Mouse (Mus musculus): ENCODE measurements around the gene Cryzl2. TPM values are rescaled to one million over a fixed set of nuclear protein-coding genes. Genes with fewer than 3 reads are reported as not detected.

Cryzl2 gene
- 9.1 and 10.4 TPM in 2 replicates for polyA plus RNA-seq (2012; rRNA removed)

GRCm38 (mm10) chr1:157458421-157459208 is at the start of gene Cryzl2:
Cryzl2 (plus strand) TSS chr1:157458577.
- TF ChIP-seq POLR2A (IDR thresholded peaks at IDR 0.05; ENCODE audit: borderline replicate concordance, extremely low read depth, insufficient read depth, insufficient read length, poor library complexity, severe bottlenecking) (no peak), CTCF (IDR thresholded peaks at IDR 0.05; ENCODE audit: borderline replicate concordance, extremely low read depth, insufficient read depth, insufficient read length) (peak; percentile 68)
- DNase-seq (ENCODE audit: low read depth) = peak; percentile 86

DNA sequence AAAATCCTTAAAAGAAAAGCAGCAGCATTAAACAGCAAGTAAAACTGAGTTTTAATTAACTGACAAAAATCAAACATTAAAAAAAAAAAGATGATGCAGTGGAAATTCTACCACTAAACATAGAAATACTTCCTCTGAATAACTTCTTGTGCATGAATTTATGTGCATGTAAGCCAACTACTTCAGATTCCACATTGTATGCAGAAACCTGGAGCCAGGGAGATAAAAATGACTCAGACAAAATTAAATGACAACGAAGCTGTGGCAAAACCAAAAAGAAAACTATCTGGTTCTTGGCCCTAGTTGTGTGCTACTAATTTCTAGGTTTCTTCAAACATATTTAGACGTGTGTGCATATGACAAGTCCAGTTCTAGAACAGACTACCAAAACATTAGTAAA is 48.7 kb upstream of the Cryzl2 start:
- DNase-seq (ENCODE audit: low read depth) = no peak
- TF ChIP-seq CTCF (IDR thresholded peaks at IDR 0.05; ENCODE audit: borderline replicate concordance, extremely low read depth, insufficient read depth, insufficient read length) (no peak), POLR2A (IDR thresholded peaks at IDR 0.05; ENCODE audit: borderline replicate concordance, extremely low read depth, insufficient read depth, insufficient read length, poor library complexity, severe bottlenecking) (no peak)

GRCm38 (mm10) chr1:157410937-157411336 is 47.4 kb upstream of the Cryzl2 start:
- DNase-seq (ENCODE audit: low read depth) = peak; percentile 28
- TF ChIP-seq POLR2A (IDR thresholded peaks at IDR 0.05; ENCODE audit: borderline replicate concordance, extremely low read depth, insufficient read depth, insufficient read length, poor library complexity, severe bottlenecking) (no peak), CTCF (IDR thresholded peaks at IDR 0.05; ENCODE audit: borderline replicate concordance, extremely low read depth, insufficient read depth, insufficient read length) (no peak)

DNA sequence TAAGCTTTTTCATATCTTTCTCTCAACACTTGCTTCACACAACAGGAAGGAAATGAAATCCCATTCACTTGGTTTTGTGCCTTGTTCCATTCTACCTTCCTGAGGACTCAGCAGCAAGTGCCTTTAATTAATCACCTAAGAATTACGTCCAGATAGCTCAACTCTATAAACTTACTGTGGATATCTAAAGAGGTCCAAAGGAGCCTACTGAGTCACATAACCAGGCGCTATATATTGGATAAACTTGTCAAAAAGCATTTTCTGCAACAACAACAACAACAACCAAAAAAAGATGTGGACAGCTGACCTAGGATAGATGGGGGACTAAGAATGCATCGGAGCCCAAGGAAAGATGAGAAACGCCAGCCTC is 47.1 kb upstream of the Cryzl2 start:
- TF ChIP-seq CTCF (IDR thresholded peaks at IDR 0.05; ENCODE audit: borderline replicate concordance, extremely low read depth, insufficient read depth, insufficient read length) (no peak), POLR2A (IDR thresholded peaks at IDR 0.05; ENCODE audit: borderline replicate concordance, extremely low read depth, insufficient read depth, insufficient read length, poor library complexity, severe bottlenecking) (no peak)
- DNase-seq (ENCODE audit: low read depth) = no peak

- TF ChIP-seq POLR2A (IDR thresholded peaks at IDR 0.05; ENCODE audit: borderline replicate concordance, extremely low read depth, insufficient read depth, insufficient read length, poor library complexity, severe bottlenecking) (no peak), CTCF (IDR thresholded peaks at IDR 0.05; ENCODE audit: borderline replicate concordance, extremely low read depth, insufficient read depth, insufficient read length) (no peak)
- peak; percentile 67 for DNase-seq (ENCODE audit: low read depth)
Measured at GRCm38 (mm10) chr1:157411711-157412380, 46.5 kb upstream of the Cryzl2 start.

DNA sequence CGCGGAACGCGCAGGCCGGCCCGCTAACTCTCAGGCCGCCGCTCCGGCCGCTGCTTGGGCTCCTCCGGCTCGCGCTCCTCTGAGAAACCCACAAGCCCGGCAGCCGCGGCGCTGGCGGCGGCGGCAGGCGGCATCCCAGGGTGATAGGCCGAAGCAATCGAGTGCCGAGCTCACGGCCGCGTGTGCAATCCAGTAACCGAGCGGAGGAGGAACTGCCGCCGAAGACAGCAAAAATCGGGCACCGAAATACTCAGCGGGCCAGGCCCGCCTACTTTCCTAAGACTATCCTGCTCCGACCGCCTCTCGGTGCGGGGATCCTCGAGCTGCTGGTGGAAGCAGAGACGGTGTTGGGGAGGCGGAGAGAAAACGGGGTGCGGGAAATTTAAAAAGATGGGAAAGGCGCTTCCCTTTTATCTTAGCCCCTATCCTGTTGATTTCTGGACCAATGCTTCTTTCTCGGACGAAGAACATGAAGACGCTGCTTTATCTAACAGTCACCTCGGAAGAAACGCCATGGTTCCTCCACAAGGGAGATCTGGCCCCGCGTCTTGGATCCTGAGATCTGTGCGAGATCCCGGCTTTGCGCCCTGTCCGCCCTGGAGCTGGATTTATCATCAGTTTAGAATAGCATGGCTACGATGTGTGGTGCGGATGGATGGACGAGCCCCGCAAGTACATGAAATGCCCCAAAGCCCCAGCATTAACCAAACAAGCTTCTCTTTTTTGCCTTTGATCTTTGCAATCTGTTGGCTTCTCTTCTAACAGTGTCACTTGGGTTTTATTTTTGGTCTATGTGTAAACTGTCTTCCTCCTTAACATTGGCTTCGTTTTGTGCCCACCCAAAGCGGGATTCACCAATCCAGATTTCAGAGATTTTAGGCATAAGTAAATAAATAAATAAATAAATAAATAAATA is 45.7 kb upstream of the Cryzl2 start, which contains the start of gene Rasal2:
Rasal2 (minus strand) TSS at position 142 of the 916 bp plus-strand sequence.
- DNase-seq (ENCODE audit: low read depth) = peak; percentile 99
- TF ChIP-seq CTCF (IDR thresholded peaks at IDR 0.05; ENCODE audit: borderline replicate concordance, extremely low read depth, insufficient read depth, insufficient read length) (no peak), POLR2A (IDR thresholded peaks at IDR 0.05; ENCODE audit: borderline replicate concordance, extremely low read depth, insufficient read depth, insufficient read length, poor library complexity, severe bottlenecking) (peak; percentile 80)

GRCm38 (mm10) chr1:157415771-157416170 is 42.6 kb upstream of the Cryzl2 start:
- TF ChIP-seq CTCF (IDR thresholded peaks at IDR 0.05; ENCODE audit: borderline replicate concordance, extremely low read depth, insufficient read depth, insufficient read length) = no peak
- TF ChIP-seq POLR2A (IDR thresholded peaks at IDR 0.05; ENCODE audit: borderline replicate concordance, extremely low read depth, insufficient read depth, insufficient read length, poor library complexity, severe bottlenecking) = no peak

GRCm38 (mm10) chr1:157416628-157417027 is 41.7 kb upstream of the Cryzl2 start:
- TF ChIP-seq CTCF (IDR thresholded peaks at IDR 0.05; ENCODE audit: borderline replicate concordance, extremely low read depth, insufficient read depth, insufficient read length) = no peak
- no peak for TF ChIP-seq POLR2A (IDR thresholded peaks at IDR 0.05; ENCODE audit: borderline replicate concordance, extremely low read depth, insufficient read depth, insufficient read length, poor library complexity, severe bottlenecking)

More at GRCm38 (mm10) chr1:157415771-157416170, 42.6 kb upstream of the Cryzl2 start:
- no peak for DNase-seq (ENCODE audit: low read depth)

GRCm38 (mm10) chr1:157417414-157417813 is 41.0 kb upstream of the Cryzl2 start:
- peak; percentile 4 for DNase-seq (ENCODE audit: low read depth)
- TF ChIP-seq POLR2A (IDR thresholded peaks at IDR 0.05; ENCODE audit: borderline replicate concordance, extremely low read depth, insufficient read depth, insufficient read length, poor library complexity, severe bottlenecking) (no peak), CTCF (IDR thresholded peaks at IDR 0.05; ENCODE audit: borderline replicate concordance, extremely low read depth, insufficient read depth, insufficient read length) (no peak)

More at GRCm38 (mm10) chr1:157416628-157417027, 41.7 kb upstream of the Cryzl2 start:
- DNase-seq (ENCODE audit: low read depth) = no peak

GRCm38 (mm10) chr1:157417861-157418260 is 40.5 kb upstream of the Cryzl2 start:
- TF ChIP-seq CTCF (IDR thresholded peaks at IDR 0.05; ENCODE audit: borderline replicate concordance, extremely low read depth, insufficient read depth, insufficient read length) (no peak), POLR2A (IDR thresholded peaks at IDR 0.05; ENCODE audit: borderline replicate concordance, extremely low read depth, insufficient read depth, insufficient read length, poor library complexity, severe bottlenecking) (no peak)

More at GRCm38 (mm10) chr1:157417861-157418260, 40.5 kb upstream of the Cryzl2 start:
- peak; percentile 48 for DNase-seq (ENCODE audit: low read depth)
